In the genomic region with DNA sequence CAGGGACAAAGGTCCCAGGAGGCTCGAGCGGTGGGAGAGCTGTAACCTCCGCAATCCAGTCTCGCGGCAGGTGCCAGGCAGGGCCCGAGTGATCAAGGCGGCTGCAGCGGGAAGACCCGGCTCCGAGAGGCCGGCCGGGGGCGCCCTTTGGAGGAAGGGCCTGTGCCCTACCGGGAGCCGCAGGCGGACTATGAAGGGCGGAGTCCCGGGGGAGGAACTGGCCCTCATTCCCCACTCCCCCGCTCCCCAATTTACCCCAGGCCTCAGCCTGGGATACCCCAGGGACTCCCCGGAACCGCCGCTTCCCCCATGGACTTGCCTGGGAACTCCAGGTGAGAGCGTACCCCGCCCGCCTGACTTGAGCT, we compare ENCODE assay signal across 8 mouse cellular contexts. TPM values are rescaled to one million over a fixed set of nuclear protein-coding genes. Genes with fewer than 3 reads are reported as not detected.
DNase-seq lines count a peak whose midpoint lies in the region; ATAC-seq and TF ChIP-seq lines count a peak whose summit lies in the region.

No protein-coding gene starts in this region.

- TF ChIP-seq POLR2A in MEL (IDR thresholded peaks at IDR 0.05; ENCODE audit: control insufficient read depth in 1 of 2, insufficient read depth in 1 of 2, low read depth in 1 of 2, low read length in 2 of 2, poor library complexity in 1 of 2) = no peak
- TF ChIP-seq POLR2A in testis, adult 2 months (IDR thresholded peaks at IDR 0.05; ENCODE audit: control insufficient read depth, low read depth, low read length) = no peak

- peak overlapping the region; percentile 99 for H3K27ac ChIP-seq in kidney, embryonic 16.5 days (ENCODE audit: low read length)
- H3K27ac ChIP-seq in MEL (ENCODE audit: control insufficient read depth, low read depth, low read length) = peak overlapping the region; percentile 97
- H3K27ac ChIP-seq in embryonic facial prominence, embryonic 11.5 days (replicated peaks; ENCODE audit: low read depth, low read length) = peak overlapping the region; percentile 92
- peak overlapping the region; percentile 97 for H3K27ac ChIP-seq in hindbrain, embryonic 16.5 days (ENCODE audit: low read depth, low read length)
- peak overlapping the region; percentile 97 for H3K27ac ChIP-seq in midbrain, embryonic 10.5 days (replicated peaks)
- peak overlapping the region; percentile 98 for H3K27ac ChIP-seq in testis, adult 2 months (ENCODE audit: control insufficient read depth, insufficient read depth, low read depth, low read length)

- H3K4me1 ChIP-seq in kidney, embryonic 16.5 days (ENCODE audit: insufficient read depth, low read length) = peaks cover 15% of the 10 kb centered on the region
- peaks cover 0 to 5% of the 10 kb centered on the region in 2 experiments; a peak in 3 of 4 replicates for H3K4me1 ChIP-seq in MEL (ENCODE audit: control insufficient read depth in 1 of 2, insufficient read depth in 2 of 2, low read length in 2 of 2)
- H3K4me1 ChIP-seq in embryonic facial prominence, embryonic 11.5 days (ENCODE audit: control insufficient read depth, insufficient read depth, low read length) = no peaks in the 10 kb centered on the region; the same call in 1 of the 2 replicates
- peaks cover 9% of the 10 kb centered on the region for H3K4me1 ChIP-seq in hindbrain, embryonic 16.5 days (ENCODE audit: control insufficient read depth, insufficient read depth, low read depth, low read length)
- peaks cover 30% of the 10 kb centered on the region for H3K4me1 ChIP-seq in midbrain, embryonic 10.5 days
- peaks cover 6% of the 10 kb centered on the region for H3K4me1 ChIP-seq in testis, adult 2 months (ENCODE audit: control insufficient read depth, insufficient read depth, low read length)

- peaks cover 19% of the 10 kb centered on the region for H3K79me2 ChIP-seq in MEL (ENCODE audit: control insufficient read depth, insufficient read depth, low read length, poor library complexity)

- H3K4me2 ChIP-seq in kidney, embryonic 16.5 days (replicated peaks; ENCODE audit: low read depth, low read length) = peak overlapping the region; percentile 88
- peak overlapping the region; percentile 91 for H3K4me2 ChIP-seq in embryonic facial prominence, embryonic 11.5 days (ENCODE audit: low read depth, low read length)
- peak overlapping the region; percentile 67 for H3K4me2 ChIP-seq in hindbrain, embryonic 16.5 days (ENCODE audit: low read length)

- no peak for TF ChIP-seq RAD21 in MEL (IDR thresholded peaks at IDR 0.05; ENCODE audit: low read depth, low read length)

- DNase-seq in kidney, adult 8-10 months = no peak
- no peak for DNase-seq in MEL (ENCODE audit: low read depth, low spot score)
- DNase-seq in embryonic facial prominence, embryonic 11.5 days (ENCODE audit: low spot score) = no peak
- DNase-seq in midbrain, embryonic 10.5 days (ENCODE audit: low spot score) = no peak
- no peak for DNase-seq in retina, postnatal 1 day

- H3K9me3 ChIP-seq in kidney, embryonic 16.5 days (ENCODE audit: low read length) = peaks cover 3% of the 10 kb centered on the region; the same call in 1 of the 2 replicates
- no peaks in the 10 kb centered on the region for H3K9me3 ChIP-seq in MEL (replicated peaks; ENCODE audit: insufficient read depth, low read length)
- H3K9me3 ChIP-seq in embryonic facial prominence, embryonic 11.5 days (replicated peaks; ENCODE audit: control insufficient read depth, low read length) = no peaks in the 10 kb centered on the region
- no peaks in the 10 kb centered on the region for H3K9me3 ChIP-seq in hindbrain, embryonic 16.5 days (ENCODE audit: control insufficient read depth, low read length)
- no peaks in the 10 kb centered on the region; the same call in 1 of the 2 replicates for H3K9me3 ChIP-seq in midbrain, embryonic 10.5 days (replicated peaks)

- peak overlapping the region; percentile 93 for H3K9ac ChIP-seq in kidney, embryonic 16.5 days (replicated peaks; ENCODE audit: low read length)
- H3K9ac ChIP-seq in MEL (ENCODE audit: control insufficient read depth, low read depth, low read length, poor library complexity, severe bottlenecking) = peak overlapping the region; percentile 86
- H3K9ac ChIP-seq in embryonic facial prominence, embryonic 11.5 days (replicated peaks; ENCODE audit: low read length) = peak overlapping the region; percentile 85
- H3K9ac ChIP-seq in hindbrain, embryonic 16.5 days (ENCODE audit: low read depth, low read length) = peak overlapping the region; percentile 93

- ATAC-seq in kidney, embryonic 16.5 days (ENCODE audit: low FRiP score, low TSS enrichment) = peak; percentile 35
- ATAC-seq in embryonic facial prominence, embryonic 11.5 days (replicated peaks; ENCODE audit: insufficient number of reproducible peaks, low FRiP score, low TSS enrichment, low read depth) = peak; percentile 31
- ATAC-seq in hindbrain, embryonic 16.5 days = peak; percentile 10

- TF ChIP-seq EP300 in MEL (IDR thresholded peaks at IDR 0.05; ENCODE audit: low read depth in 1 of 2, low read length in 2 of 2) = no peak

- peak in 2 of 3 experiments; percentile 8 to 19; a peak in 2 of 6 replicates for TF ChIP-seq CTCF in MEL (IDR thresholded peaks at IDR 0.05 in 2 of 3, conservative IDR thresholded peaks at IDR 0.05 in 1 of 3; ENCODE audit: control insufficient read depth in 1 of 3, insufficient read depth in 1 of 3, low read depth in 2 of 3, low read length in 3 of 3, poor library complexity in 1 of 3, severe bottlenecking in 1 of 3)
- no peak for TF ChIP-seq CTCF in testis, adult 2 months (IDR thresholded peaks at IDR 0.05; ENCODE audit: control insufficient read depth, insufficient read depth, insufficient replicate concordance, low read depth, low read length)

- H3K27me3 ChIP-seq in kidney, embryonic 16.5 days (ENCODE audit: insufficient read depth, low read length) = no peaks in the 10 kb centered on the region
- no peaks in the 10 kb centered on the region for H3K27me3 ChIP-seq in MEL (ENCODE audit: control insufficient read depth in 1 of 2, insufficient read depth in 2 of 2, low read length in 2 of 2)
- H3K27me3 ChIP-seq in embryonic facial prominence, embryonic 11.5 days (ENCODE audit: control insufficient read depth, insufficient read depth, low read length) = no peaks in the 10 kb centered on the region
- no peaks in the 10 kb centered on the region for H3K27me3 ChIP-seq in hindbrain, embryonic 16.5 days (replicated peaks; ENCODE audit: control insufficient read depth, insufficient read depth, low read length)
- H3K27me3 ChIP-seq in midbrain, embryonic 10.5 days (ENCODE audit: low read depth, poor library complexity, severe bottlenecking) = no peaks in the 10 kb centered on the region
- H3K27me3 ChIP-seq in testis, adult 2 months (ENCODE audit: control insufficient read depth, insufficient read depth, low read length) = no peaks in the 10 kb centered on the region

- 1% methylated on average over 25 of the region's 25 CpGs for WGBS in kidney, embryonic 16.5 days
- 0% methylated on average over 21 of the region's 25 CpGs for WGBS in embryonic facial prominence, embryonic 11.5 days
- WGBS in hindbrain, embryonic 16.5 days = 0% methylated on average over 15 of the region's 25 CpGs
- WGBS in midbrain, embryonic 10.5 days = under 1% methylated on average over 24 of the region's 25 CpGs

- peak overlapping the region; percentile 67 for H3K4me3 ChIP-seq in kidney, embryonic 16.5 days (ENCODE audit: low read length)
- peak overlapping the region; percentile 79 to 80 for H3K4me3 ChIP-seq in MEL (ENCODE audit: control insufficient read depth in 1 of 2, insufficient read depth in 1 of 2, low read depth in 2 of 2, low read length in 2 of 2)
- H3K4me3 ChIP-seq in embryonic facial prominence, embryonic 11.5 days (ENCODE audit: low read depth, low read length) = peak overlapping the region; percentile 70
- peak overlapping the region; percentile 86 for H3K4me3 ChIP-seq in hindbrain, embryonic 16.5 days (ENCODE audit: low read length)
- H3K4me3 ChIP-seq in midbrain, embryonic 10.5 days = peak overlapping the region; percentile 92
- H3K4me3 ChIP-seq in testis, adult 2 months (ENCODE audit: control insufficient read depth, low read depth, low read length) = peak overlapping the region; percentile 97

- peaks cover 47% of the 10 kb centered on the region for H3K36me3 ChIP-seq in kidney, embryonic 16.5 days (ENCODE audit: insufficient read depth, low read length)
- H3K36me3 ChIP-seq in MEL (ENCODE audit: control insufficient read depth in 1 of 2, insufficient read depth in 2 of 2, low read length in 2 of 2) = peaks cover 0 to 6% of the 10 kb centered on the region in 2 experiments; a peak in 3 of 4 replicates
- H3K36me3 ChIP-seq in embryonic facial prominence, embryonic 11.5 days (replicated peaks; ENCODE audit: control insufficient read depth, insufficient read depth, low read depth, low read length) = peaks cover 16% of the 10 kb centered on the region
- peaks cover 32% of the 10 kb centered on the region for H3K36me3 ChIP-seq in hindbrain, embryonic 16.5 days (ENCODE audit: control insufficient read depth, insufficient read depth, low read length)
- H3K36me3 ChIP-seq in midbrain, embryonic 10.5 days = peaks cover 65% of the 10 kb centered on the region
- H3K36me3 ChIP-seq in testis, adult 2 months (ENCODE audit: control insufficient read depth, insufficient read depth, low read length) = peaks cover 3% of the 10 kb centered on the region

RNA-seq across cellular contexts. Expression of gene Fbrs, which starts 7.4 kb away (rescaled TPM):
- 12.2 and 13.1 TPM in 2 replicates for polyA plus RNA-seq in kidney, embryonic 16.5 days (2015; fragmentation: Nextera tagmentation; extraction: Ambion mirVana)
- total RNA-seq in MEL (2012; rRNA removed) = 7.5 TPM in 2 replicates
- polyA plus RNA-seq in MEL (2012; ENCODE audit: insufficient read depth in 1 of 2, insufficient read length in 2 of 2, low read depth in 1 of 2, low replicate concordance in 2 of 2, missing spikeins in 1 of 2) = 10 to 100 TPM in 1 of 2 experiments, not detected in 1; 53.3 TPM
- 8.9 and 10.2 TPM in 2 replicates for polyA plus RNA-seq in embryonic facial prominence, embryonic 11.5 days (2014; fragmentation: Nextera tagmentation; extraction: Ambion mirVana)
- 10.2 and 12.6 TPM in 2 replicates for polyA plus RNA-seq in hindbrain, embryonic 16.5 days (2015; fragmentation: Nextera tagmentation; extraction: Ambion mirVana)
- polyA plus RNA-seq in midbrain, embryonic 10.5 days (2016; fragmentation: Nextera tagmentation; extraction: Ambion mirVana) = 8.6 and 9.6 TPM in 2 replicates
- 42.8 and 44.8 TPM in 2 replicates for polyA plus RNA-seq in testis, adult 2 months (2012; rRNA removed)

RNA-seq across cellular contexts. Expression of gene Prr14, which starts 12.2 kb away (rescaled TPM):
- 41.9 and 47.2 TPM in 2 replicates for polyA plus RNA-seq in kidney, embryonic 16.5 days (2015; fragmentation: Nextera tagmentation; extraction: Ambion mirVana)
- total RNA-seq in MEL (2012; rRNA removed) = 10.8 and 11.7 TPM in 2 replicates
- polyA plus RNA-seq in MEL (2012; ENCODE audit: insufficient read depth in 1 of 2, insufficient read length in 2 of 2, low read depth in 1 of 2, low replicate concordance in 2 of 2, missing spikeins in 1 of 2) = 10 to 100 TPM in 1 of 2 experiments, not detected in 1; 45.9 TPM
- 54.8 and 58.5 TPM in 2 replicates for polyA plus RNA-seq in embryonic facial prominence, embryonic 11.5 days (2014; fragmentation: Nextera tagmentation; extraction: Ambion mirVana)
- polyA plus RNA-seq in hindbrain, embryonic 16.5 days (2015; fragmentation: Nextera tagmentation; extraction: Ambion mirVana) = 29.0 and 35.2 TPM in 2 replicates
- 56.0 and 59.6 TPM in 2 replicates for polyA plus RNA-seq in midbrain, embryonic 10.5 days (2016; fragmentation: Nextera tagmentation; extraction: Ambion mirVana)
- polyA plus RNA-seq in testis, adult 2 months (2012; rRNA removed) = 55.4 and 58.4 TPM in 2 replicates

RNA-seq across cellular contexts. Expression of gene Zfp689, which starts 22.7 kb away (rescaled TPM):
- polyA plus RNA-seq in kidney, embryonic 16.5 days (2015; fragmentation: Nextera tagmentation; extraction: Ambion mirVana) = 8.4 TPM in 2 replicates
- total RNA-seq in MEL (2012; rRNA removed) = 4.0 and 4.9 TPM in 2 replicates
- 1 to 10 TPM in 1 of 2 experiments, not detected in 1; 7.2 TPM for polyA plus RNA-seq in MEL (2012; ENCODE audit: insufficient read depth in 1 of 2, insufficient read length in 2 of 2, low read depth in 1 of 2, low replicate concordance in 2 of 2, missing spikeins in 1 of 2)
- polyA plus RNA-seq in embryonic facial prominence, embryonic 11.5 days (2014; fragmentation: Nextera tagmentation; extraction: Ambion mirVana) = 11.7 and 12.4 TPM in 2 replicates
- polyA plus RNA-seq in hindbrain, embryonic 16.5 days (2015; fragmentation: Nextera tagmentation; extraction: Ambion mirVana) = 13.2 and 15.9 TPM in 2 replicates
- polyA plus RNA-seq in midbrain, embryonic 10.5 days (2016; fragmentation: Nextera tagmentation; extraction: Ambion mirVana) = 13.9 and 16.4 TPM in 2 replicates
- polyA plus RNA-seq in testis, adult 2 months (2012; rRNA removed) = 11.2 and 12.7 TPM in 2 replicates

RNA-seq across cellular contexts. Expression of gene Srcap, which starts 40.2 kb away (rescaled TPM):
- 39.6 and 44.1 TPM in 2 replicates for polyA plus RNA-seq in kidney, embryonic 16.5 days (2015; fragmentation: Nextera tagmentation; extraction: Ambion mirVana)
- total RNA-seq in MEL (2012; rRNA removed) = 20.3 and 22.3 TPM in 2 replicates
- 10 to 100 TPM; 34.3 to 45.1 TPM for polyA plus RNA-seq in MEL (2012; ENCODE audit: insufficient read depth in 1 of 2, insufficient read length in 2 of 2, low read depth in 1 of 2, low replicate concordance in 2 of 2, missing spikeins in 1 of 2)
- 41.9 and 47.5 TPM in 2 replicates for polyA plus RNA-seq in embryonic facial prominence, embryonic 11.5 days (2014; fragmentation: Nextera tagmentation; extraction: Ambion mirVana)
- 37.9 and 38.7 TPM in 2 replicates for polyA plus RNA-seq in hindbrain, embryonic 16.5 days (2015; fragmentation: Nextera tagmentation; extraction: Ambion mirVana)
- 52.6 and 56.1 TPM in 2 replicates for polyA plus RNA-seq in midbrain, embryonic 10.5 days (2016; fragmentation: Nextera tagmentation; extraction: Ambion mirVana)
- 13.7 and 20.0 TPM in 2 replicates for polyA plus RNA-seq in testis, adult 2 months (2012; rRNA removed)

RNA-seq across cellular contexts. Expression of gene Gm42715, which starts 47.8 kb away (rescaled TPM):
- polyA plus RNA-seq in kidney, embryonic 16.5 days (2015; fragmentation: Nextera tagmentation; extraction: Ambion mirVana) = 16.2 and 22.4 TPM in 2 replicates
- total RNA-seq in MEL (2012; rRNA removed) = 9.0 and 12.0 TPM in 2 replicates
- polyA plus RNA-seq in MEL (2012; ENCODE audit: insufficient read depth in 1 of 2, insufficient read length in 2 of 2, low read depth in 1 of 2, low replicate concordance in 2 of 2, missing spikeins in 1 of 2) = 10 to 100 TPM in 1 of 2 experiments, not detected in 1; 25.4 TPM
- 16.1 and 16.3 TPM in 2 replicates for polyA plus RNA-seq in embryonic facial prominence, embryonic 11.5 days (2014; fragmentation: Nextera tagmentation; extraction: Ambion mirVana)
- 13.2 and 13.7 TPM in 2 replicates for polyA plus RNA-seq in hindbrain, embryonic 16.5 days (2015; fragmentation: Nextera tagmentation; extraction: Ambion mirVana)
- 14.3 and 18.8 TPM in 2 replicates for polyA plus RNA-seq in midbrain, embryonic 10.5 days (2016; fragmentation: Nextera tagmentation; extraction: Ambion mirVana)
- 6.1 and 6.6 TPM in 2 replicates for polyA plus RNA-seq in testis, adult 2 months (2012; rRNA removed)
